Mouse (Mus musculus) liver, embryonic 16.5 days (tissue): ENCODE data around the gene Ifnb1. TPM values are rescaled to one million over a fixed set of nuclear protein-coding genes. Genes with fewer than 3 reads are reported as not detected.

Source experiments
- ATAC-seq: fragments of 200-750 bp; cut with Nextera tagmentation; 2 replicates; pipeline ENCODE4 v1.8.0; 2017; ENCODE audit warnings: low read depth, mild to moderate bottlenecking, moderate number of reproducible peaks, moderate library complexity
- H3K27ac ChIP-seq: fragments of 300-500 bp; sonication (generic); 2 replicates; pipeline ENCODE4 v1.5.1; 2014; ENCODE audit warnings: mild to moderate bottlenecking, low read length
- H3K27me3 ChIP-seq: fragments of 300-500 bp; sonication (generic); 2 replicates; pipeline ENCODE4 v1.6.1; 2014; ENCODE audit warnings: low read depth, low read length, mixed read lengths; ENCODE audit not compliant: control insufficient read depth, insufficient read depth
- H3K36me3 ChIP-seq: fragments of 300-500 bp; sonication (generic); 2 replicates; pipeline ENCODE4 v1.6.1; 2014; ENCODE audit warnings: mild to moderate bottlenecking; ENCODE audit not compliant: control insufficient read depth, insufficient read depth
- H3K4me1 ChIP-seq: fragments of 300-500 bp; sonication (generic); 2 replicates; pipeline ENCODE4 v1.6.1; 2014; ENCODE audit warnings: low read depth, low read length, mixed read lengths; ENCODE audit not compliant: control insufficient read depth
- H3K4me2 ChIP-seq: fragments of 300-500 bp; sonication (generic); 2 replicates; pipeline ENCODE4 v1.6.1; 2014; ENCODE audit warnings: low read depth, low read length, mixed read lengths
- H3K4me3 ChIP-seq: fragments of 300-500 bp; sonication (generic); 2 replicates; pipeline ENCODE4 v1.5.1; 2014; ENCODE audit warnings: low read depth, mild to moderate bottlenecking, low read length
- H3K9ac ChIP-seq: fragments of 300-500 bp; sonication (generic); 2 replicates; pipeline ENCODE4 v1.6.1; 2014; ENCODE audit warnings: low read depth, low read length
- H3K9me3 ChIP-seq: fragments of 300-500 bp; sonication (generic); replicated peaks from 2 replicates; pipeline ENCODE4 v1.6.1; 2016; ENCODE audit warnings: low read length; ENCODE audit not compliant: control insufficient read depth
- WGBS: fragments of 180-500 bp; shearing (Covaris S2); extraction: QIAGEN DNeasy Blood & Tissue Kit; methylation state at CpG from one replicate; pipeline ENCODE4 v1.1.7; 2014; ENCODE audit not compliant: insufficient replicate concordance; 5-methylcytosine and 5-hydroxymethylcytosine counted together
- polyA plus RNA-seq: library from polyadenylated mRNA; unstranded; fragments of >200 nt; fragmentation: Nextera tagmentation; extraction: Ambion mirVana; gene quantifications from 2 replicates; pipeline ENCODE4 v1.2.1, GENCODE M21; 2015

Ifnb1 gene
- polyA plus RNA-seq, 1 experiment from 2014 or later = not detected

DNA sequence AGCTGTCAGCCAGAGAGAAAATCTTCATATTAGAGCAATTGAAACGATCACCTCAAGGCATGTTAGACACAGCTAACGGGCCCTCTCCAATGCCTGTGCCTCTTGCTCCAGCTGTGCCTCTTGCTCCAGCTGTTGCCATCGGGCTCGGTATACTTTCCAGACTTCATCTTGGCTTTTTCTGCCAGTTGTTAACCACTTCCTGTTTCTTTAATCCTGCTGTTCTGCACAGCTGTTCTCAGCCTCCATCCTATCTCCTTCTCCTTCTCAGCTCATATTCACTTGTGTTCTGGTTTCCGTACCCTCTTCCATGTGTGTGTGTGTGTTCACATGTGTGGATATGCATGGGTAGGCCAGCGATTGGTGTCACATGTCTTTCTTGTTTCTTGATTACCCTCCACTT lies 42.4 kb downstream of the Ifnb1 start:
- Histone ChIP-seq H3K4me1 (no peaks in the 10 kb centered on the region), H3K9me3 (no peaks in the 10 kb centered on the region), H3K4me2 (no peak overlapping the region), H3K4me3 (no peak overlapping the region), H3K27ac (no peak overlapping the region), H3K9ac (no peak overlapping the region), H3K27me3 (no peaks in the 10 kb centered on the region), H3K36me3 (no peaks in the 10 kb centered on the region)
- WGBS = 41% methylated on average over 6 of the region's 6 CpGs
- no peak for ATAC-seq

DNA sequence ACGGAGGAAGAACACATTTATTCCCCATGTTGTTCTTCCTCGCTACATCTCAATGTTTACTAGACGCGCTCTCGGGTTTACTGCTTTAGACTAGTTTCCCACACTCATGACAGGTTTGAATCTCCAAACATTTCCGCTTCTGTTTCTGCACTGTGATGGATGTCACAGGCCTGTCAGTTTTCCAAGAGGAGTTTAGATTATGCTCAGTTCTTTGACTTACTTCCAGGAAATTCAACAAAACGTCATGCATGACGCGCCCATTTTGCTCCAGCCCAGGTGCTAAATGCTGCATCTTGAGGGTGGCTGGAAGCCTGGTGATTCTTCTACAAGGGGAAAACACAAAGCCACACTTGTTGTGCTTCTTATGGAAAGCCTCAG lies 43.8 kb downstream of the Ifnb1 start:
- 72% methylated on average over 9 of the region's 9 CpGs for WGBS

DNA sequence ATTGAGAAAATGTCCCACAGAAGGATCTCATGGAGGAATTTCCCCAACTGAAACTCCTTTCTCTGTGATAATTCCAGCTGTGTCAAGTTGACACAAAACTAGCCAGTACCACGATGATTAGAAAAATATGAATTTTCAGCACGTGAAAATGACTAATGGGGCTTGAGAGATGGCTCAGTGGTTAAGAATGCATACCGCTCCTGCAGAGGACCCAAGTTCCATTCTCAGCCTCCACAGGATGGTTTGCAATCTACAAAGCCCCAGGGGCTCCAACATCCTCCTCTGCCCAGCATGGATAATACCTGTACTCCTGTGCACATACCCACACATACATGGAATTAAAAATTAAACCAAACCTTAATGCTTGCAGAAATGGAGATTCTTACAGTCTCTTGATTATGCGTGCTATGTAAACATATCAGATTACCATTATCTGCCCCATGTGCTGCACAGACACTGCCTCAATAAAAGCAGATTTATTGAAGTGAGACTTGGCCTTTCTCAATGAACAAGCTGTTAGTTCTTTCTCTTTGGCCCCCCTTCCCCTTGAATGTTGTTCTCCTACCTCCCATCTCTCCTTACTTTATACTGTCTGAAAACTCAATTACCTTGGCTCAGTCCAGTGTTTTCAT lies 44.3 kb downstream of the Ifnb1 start:
- Histone ChIP-seq H3K4me3 (no peak overlapping the region), H3K27ac (no peak overlapping the region)

More for the DNA sequence above, 43.8 kb downstream of the Ifnb1 start:
- Histone ChIP-seq H3K4me3 (no peak overlapping the region), H3K4me2 (no peak overlapping the region), H3K36me3 (no peaks in the 10 kb centered on the region), H3K9me3 (no peaks in the 10 kb centered on the region), H3K27ac (no peak overlapping the region), H3K9ac (no peak overlapping the region), H3K4me1 (no peaks in the 10 kb centered on the region), H3K27me3 (no peaks in the 10 kb centered on the region)
- ATAC-seq = no peak

DNA sequence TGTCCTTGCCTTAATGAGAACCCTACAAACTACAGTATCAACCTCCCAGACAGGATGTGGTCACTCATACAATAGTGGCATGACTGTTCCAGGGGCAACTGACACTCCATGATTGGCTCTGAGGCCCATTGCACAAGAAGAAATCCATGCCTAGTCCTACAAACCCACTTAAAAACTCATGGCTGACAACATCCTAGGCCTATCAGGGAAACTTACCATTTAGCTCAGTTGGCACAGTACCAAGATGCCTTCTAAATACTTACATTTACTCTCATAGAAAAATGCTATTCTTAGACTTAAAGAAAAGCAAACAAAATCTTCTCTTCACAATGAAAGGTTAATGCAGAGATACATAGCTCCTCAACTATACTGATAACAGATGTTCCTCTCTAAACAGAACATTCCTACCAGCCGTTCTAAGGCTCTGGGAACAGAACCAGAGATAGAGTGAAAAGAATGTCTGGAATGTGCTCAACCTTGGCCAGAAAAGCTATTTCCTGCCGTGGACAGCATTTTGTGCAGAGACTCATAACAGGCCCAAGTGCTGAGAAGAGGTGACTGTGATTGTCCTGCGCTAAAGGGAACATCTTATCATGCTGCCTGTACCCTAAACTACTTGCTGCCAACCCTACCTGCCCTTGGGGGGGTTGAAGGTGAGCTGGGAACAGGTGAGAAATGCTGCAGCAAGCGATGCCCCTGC lies 45.9 kb downstream of the Ifnb1 start:
- Histone ChIP-seq H3K4me2 (no peak overlapping the region), H3K27ac (no peak overlapping the region; the same call in 1 of the 2 replicates), H3K4me3 (no peak overlapping the region), H3K4me1 (no peaks in the 10 kb centered on the region), H3K9me3 (no peaks in the 10 kb centered on the region), H3K36me3 (no peaks in the 10 kb centered on the region), H3K27me3 (no peaks in the 10 kb centered on the region), H3K9ac (no peak overlapping the region)
- WGBS = 51% methylated on average over 4 of the region's 4 CpGs
- ATAC-seq = no peak

More for the DNA sequence above, 44.3 kb downstream of the Ifnb1 start:
- Histone ChIP-seq H3K9ac (no peak overlapping the region), H3K4me1 (no peaks in the 10 kb centered on the region), H3K4me2 (no peak overlapping the region), H3K27me3 (no peaks in the 10 kb centered on the region), H3K36me3 (no peaks in the 10 kb centered on the region), H3K9me3 (no peaks in the 10 kb centered on the region)
- no peak for ATAC-seq
- WGBS = 62% methylated on average over 4 of the region's 4 CpGs

DNA sequence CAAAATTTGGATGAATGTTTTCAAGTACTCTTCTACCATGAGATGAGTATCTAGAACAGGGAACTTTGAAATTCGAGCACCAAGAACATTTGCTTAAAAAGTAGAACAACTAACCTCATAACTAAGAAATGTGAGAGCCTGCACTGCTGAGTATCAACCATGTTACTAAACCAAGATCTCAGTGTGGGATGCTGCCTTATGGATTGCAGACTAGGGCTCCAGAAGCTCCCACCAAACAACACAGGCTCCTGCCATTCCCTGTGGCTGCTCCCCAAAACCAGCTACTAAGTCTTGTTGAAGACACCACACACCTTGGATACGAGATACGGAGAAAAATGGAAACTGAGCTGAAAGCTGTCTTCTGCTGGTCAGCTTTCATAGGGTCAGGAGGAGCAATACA lies 46.5 kb downstream of the Ifnb1 start:
- Histone ChIP-seq H3K9me3 (no peaks in the 10 kb centered on the region), H3K36me3 (no peaks in the 10 kb centered on the region), H3K4me2 (no peak overlapping the region), H3K9ac (no peak overlapping the region), H3K27ac (no peak overlapping the region; the same call in 1 of the 2 replicates), H3K27me3 (no peaks in the 10 kb centered on the region), H3K4me1 (no peaks in the 10 kb centered on the region), H3K4me3 (no peak overlapping the region)
- 47% methylated on average over 3 of the region's 3 CpGs for WGBS
- ATAC-seq = no peak

Other genes starting within 250 kb of the Ifnb1 start
- gene Hacd4, start 83.8 kb downstream of the Ifnb1 start, polyA plus RNA-seq = 5.4 and 5.5 TPM in 2 replicates
- not detected in 2 replicates for gene Ifna15, start 35.5 kb upstream of the Ifnb1 start, polyA plus RNA-seq
- not detected in 2 replicates for gene Ifna14, start 49.0 kb upstream of the Ifnb1 start, polyA plus RNA-seq
- gene Ifna9, start 69.6 kb upstream of the Ifnb1 start, polyA plus RNA-seq = not detected in 2 replicates
- not detected in 2 replicates for gene Ifna12, start 80.6 kb upstream of the Ifnb1 start, polyA plus RNA-seq
- not detected in 2 replicates for gene C87499, start 111.6 kb upstream of the Ifnb1 start, polyA plus RNA-seq
- not detected in 2 replicates for gene Ifna13, start 121.7 kb upstream of the Ifnb1 start, polyA plus RNA-seq
- not detected in 2 replicates for gene Ifna16, start 154.2 kb upstream of the Ifnb1 start, polyA plus RNA-seq
- not detected in 2 replicates for gene Ifna2, start 161.1 kb upstream of the Ifnb1 start, polyA plus RNA-seq
- gene Ifnab, start 168.6 kb upstream of the Ifnb1 start, polyA plus RNA-seq = not detected in 2 replicates
- 0.25 and 0.32 TPM in 2 replicates for gene Gm26566, start 199.0 kb upstream of the Ifnb1 start, polyA plus RNA-seq
- gene Klhl9, start 199.7 kb upstream of the Ifnb1 start, polyA plus RNA-seq = 22.4 and 23.5 TPM in 2 replicates
- not detected in 2 replicates for gene Gm13271, start 232.1 kb upstream of the Ifnb1 start, polyA plus RNA-seq
- 0.07 TPM in 1 of 2 replicates, not detected in the other for gene Gm13283, start 237.3 kb upstream of the Ifnb1 start, polyA plus RNA-seq